Mouse (Mus musculus) retina, postnatal 7 days (tissue): ENCODE measurements at regions not wholly inside any gene's neighbourhood (a gene's known extent, or its start where the extent isn't known, plus 50 kb on each side); places are given as distances from the start of the nearest gene placed in this dataset.

Experiments
- DNase-seq: peaks from one replicate; pipeline ENCODE4 v3.0.0-alpha.2; 2012; ENCODE audit warnings: low read depth, low spot score

GRCm38 (mm10) chr7:75923951-75924467, 75.9 kb downstream of the Klhl25 start:
- no peak for DNase-seq

GRCm38 (mm10) chr7:75927537-75927936, 79.4 kb downstream of the Klhl25 start:
- DNase-seq = peak; percentile 37

GRCm38 (mm10) chr7:75943844-75944243, 95.7 kb downstream of the Klhl25 start:
- no peak for DNase-seq

- DNase-seq = no peak
Measured at GRCm38 (mm10) chr7:75955671-75956070, 107.6 kb downstream of the Klhl25 start.

- DNase-seq = no peak
Measured at GRCm38 (mm10) chr7:75957366-75957765, 109.3 kb downstream of the Klhl25 start.

GRCm38 (mm10) chr7:75959903-75960620, 112.0 kb downstream of the Klhl25 start:
- DNase-seq = no peak

- DNase-seq = no peak
Measured at GRCm38 (mm10) chr7:75968177-75968576, 120.1 kb downstream of the Klhl25 start.

- no peak for DNase-seq
Measured at GRCm38 (mm10) chr7:75970914-75971313, 122.8 kb downstream of the Klhl25 start.

GRCm38 (mm10) chr7:75971706-75972105, 123.6 kb downstream of the Klhl25 start:
- DNase-seq = no peak

- DNase-seq = no peak
Measured at GRCm38 (mm10) chr7:75981560-75981959, 133.4 kb downstream of the Klhl25 start.

GRCm38 (mm10) chr7:75983029-75983808, 135.1 kb downstream of the Klhl25 start:
- no peak for DNase-seq

- no peak for DNase-seq
Measured at GRCm38 (mm10) chr7:75983809-75984171, 135.7 kb downstream of the Klhl25 start.

- DNase-seq = no peak
Measured at GRCm38 (mm10) chr7:75998853-75999252, 150.7 kb downstream of the Klhl25 start.

GRCm38 (mm10) chr7:75999324-75999907, 151.3 kb downstream of the Klhl25 start:
- DNase-seq = no peak

GRCm38 (mm10) chr7:76001012-76001411, 152.9 kb downstream of the Klhl25 start:
- no peak for DNase-seq

- no peak for DNase-seq
Measured at GRCm38 (mm10) chr7:76008226-76008625, 160.1 kb downstream of the Klhl25 start.

- DNase-seq = no peak
Measured at GRCm38 (mm10) chr7:76047743-76048142, 181.9 kb upstream of the Agbl1 start.

GRCm38 (mm10) chr7:76049342-76049741, 180.3 kb upstream of the Agbl1 start:
- no peak for DNase-seq

- no peak for DNase-seq
Measured at GRCm38 (mm10) chr7:76053843-76054242, 175.8 kb upstream of the Agbl1 start.

GRCm38 (mm10) chr7:76099149-76099548, 130.5 kb upstream of the Agbl1 start:
- DNase-seq = no peak

GRCm38 (mm10) chr7:76121242-76121844, 108.3 kb upstream of the Agbl1 start:
- no peak for DNase-seq

- no peak for DNase-seq
Measured at GRCm38 (mm10) chr7:76127641-76128111, 102.0 kb upstream of the Agbl1 start.
